11 mouse cellular contexts compared by ENCODE assay signal in genomic region chr3:51727487-51727886, GRCm38 (mm10).
A peak's percentile ranks its signal among the peaks of the same experiment; 100 is the strongest.
DNase-seq lines count a peak whose midpoint lies in the region; ATAC-seq and TF ChIP-seq lines count a peak whose summit lies in the region.
"Had no signal": no experiment of that assay in that cellular context is flagged by ENCODE, and none has a peak within 500 bp of the region (broad histone marks: within the 10 kb centered on the region; RNA-seq: fewer than 3 reads in every experiment).

No protein-coding gene starts in this region.

- H3K27ac ChIP-seq in heart, embryonic 13.5 days (replicated peaks), result peak overlapping the region; percentile 95
- H3K27ac ChIP-seq in layer of hippocampus, adult 2 months, result peak overlapping the region; percentile 72
- H3K27ac ChIP-seq in embryonic facial prominence, embryonic 10.5 days (replicated peaks), result peak overlapping the region; percentile 61
- peak overlapping the region; percentile 96 for H3K27ac ChIP-seq in liver, embryonic 13.5 days

- H3K4me3 ChIP-seq in heart, embryonic 13.5 days, result no peak overlapping the region
- no peak overlapping the region for H3K4me3 ChIP-seq in layer of hippocampus, adult 2 months
- no peak overlapping the region for H3K4me3 ChIP-seq in embryonic facial prominence, embryonic 10.5 days
- no peak overlapping the region for H3K4me3 ChIP-seq in liver, embryonic 13.5 days (replicated peaks)
- H3K4me3 ChIP-seq: forebrain, embryonic 12.5 days had no signal

- no peaks in the 10 kb centered on the region for H3K27me3 ChIP-seq in heart, embryonic 13.5 days (replicated peaks)
- H3K27me3 ChIP-seq in embryonic facial prominence, embryonic 10.5 days (replicated peaks; ENCODE audit: low read depth, poor library complexity, severe bottlenecking), result no peaks in the 10 kb centered on the region
- peaks cover 5% of the 10 kb centered on the region; the same call in 1 of the 2 replicates for H3K27me3 ChIP-seq in liver, embryonic 13.5 days
- H3K27me3 ChIP-seq: forebrain, embryonic 12.5 days had no signal

- no peak for DNase-seq in heart, postnatal 25 days (ENCODE audit: low spot score)
- DNase-seq in layer of hippocampus, adult 2 months (ENCODE audit: low spot score in 2 of 2), result no peak
- no peak for DNase-seq in layer of hippocampus, adult 8-10 months (ENCODE audit: low spot score in 2 of 2)
- DNase-seq in embryonic facial prominence, embryonic 10.5 days (ENCODE audit: low spot score), result no peak
- no peak for DNase-seq in liver, embryonic 13.5 days
- no peak for DNase-seq in cerebellum, postnatal 14 days
- no peak for DNase-seq in urinary bladder, adult 2 months (ENCODE audit: low spot score)
- DNase-seq: kidney, adult 11 months; thymus, postnatal 4 days had no signal

- TF ChIP-seq CTCF in layer of hippocampus, adult 2 months (conservative IDR thresholded peaks at IDR 0.05), result no peak

- intact Hi-C loops in heart, postnatal 25 days (cut with DNase I), result no loop called here

- peaks cover 67% of the 10 kb centered on the region for H3K4me1 ChIP-seq in heart, embryonic 13.5 days
- peaks cover 35% of the 10 kb centered on the region for H3K4me1 ChIP-seq in embryonic facial prominence, embryonic 10.5 days
- peaks cover 86% of the 10 kb centered on the region for H3K4me1 ChIP-seq in liver, embryonic 13.5 days (replicated peaks)

- no peaks in the 10 kb centered on the region for H3K36me3 ChIP-seq in heart, embryonic 13.5 days
- H3K36me3 ChIP-seq in embryonic facial prominence, embryonic 10.5 days (replicated peaks), result no peaks in the 10 kb centered on the region
- no peaks in the 10 kb centered on the region for H3K36me3 ChIP-seq in liver, embryonic 13.5 days
- H3K36me3 ChIP-seq: forebrain, embryonic 12.5 days had no signal

- peak overlapping the region; percentile 47 for H3K9ac ChIP-seq in heart, embryonic 13.5 days
- H3K9ac ChIP-seq in liver, embryonic 13.5 days, result peak overlapping the region; percentile 61
- H3K9ac ChIP-seq: forebrain, embryonic 12.5 days had no signal

- H3K4me2 ChIP-seq in heart, embryonic 13.5 days, result peak overlapping the region; percentile 60; the same call in 1 of the 2 replicates
- H3K4me2 ChIP-seq in liver, embryonic 13.5 days, result peak overlapping the region; percentile 63
- H3K4me2 ChIP-seq: forebrain, embryonic 12.5 days had no signal

- WGBS in heart, embryonic 13.5 days, result 55% methylated on average over 3 of the region's 3 CpGs
- 77% methylated on average over 3 of the region's 3 CpGs for WGBS in embryonic facial prominence, embryonic 10.5 days
- 35% methylated on average over 3 of the region's 3 CpGs for WGBS in liver, embryonic 13.5 days (ENCODE audit: insufficient replicate concordance)

- ATAC-seq in heart, embryonic 13.5 days (ENCODE audit: extremely low read depth, insufficient number of reproducible peaks, low FRiP score, low TSS enrichment), result no peak
- ATAC-seq in liver, embryonic 13.5 days (ENCODE audit: low read depth), result no peak

- H3K9me3 ChIP-seq in heart, embryonic 13.5 days, result no peaks in the 10 kb centered on the region
- H3K9me3 ChIP-seq in embryonic facial prominence, embryonic 10.5 days, result no peaks in the 10 kb centered on the region
- no peaks in the 10 kb centered on the region for H3K9me3 ChIP-seq in liver, embryonic 13.5 days (replicated peaks)
- H3K9me3 ChIP-seq: forebrain, embryonic 12.5 days had no signal
